Mouse (Mus musculus): Measurements from ENCODE around the gene Plekha7.

DNA sequence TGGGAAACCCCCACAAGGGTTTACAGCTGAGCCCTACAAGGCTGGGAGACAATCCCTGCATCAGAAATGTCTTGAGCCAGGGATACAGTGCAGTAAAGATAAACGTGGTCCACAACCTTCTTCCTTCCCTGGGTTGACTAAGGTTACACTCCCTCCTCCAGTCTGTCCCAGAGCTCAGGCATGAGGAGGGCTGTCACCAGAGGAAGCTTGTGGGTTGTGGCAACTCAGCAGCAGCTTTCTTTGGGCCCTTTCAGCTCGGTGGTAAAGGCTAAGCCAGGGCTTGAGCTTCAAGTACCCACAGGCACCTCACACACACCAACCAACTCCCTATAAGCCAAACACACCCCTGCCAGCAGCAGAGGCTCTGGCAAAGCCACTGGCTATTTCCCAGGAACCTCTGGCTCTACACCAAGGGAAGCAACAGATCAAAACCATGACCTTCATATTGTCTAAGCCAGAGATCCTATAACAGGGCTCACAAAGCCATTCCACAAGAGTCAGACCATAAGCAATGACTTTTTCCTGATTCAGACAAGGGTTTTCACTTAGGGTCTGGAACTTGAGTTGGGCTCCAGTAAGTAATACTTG, 154.3 kb downstream of the Plekha7 start:
- no peak for TF ChIP-seq CTCF (IDR thresholded peaks at IDR 0.05; ENCODE audit: extremely low read depth, insufficient read length, insufficient replicate concordance, low read depth, low read length)
- no peak for TF ChIP-seq POLR2A (IDR thresholded peaks at IDR 0.05; ENCODE audit: low read depth, low read length)

Measured in small intestine, adult 2 months (tissue).